9 mouse cellular contexts compared by ENCODE assay signal in genomic region chr19:10469171-10469658, GRCm38 (mm10). TPM values are rescaled to one million over a fixed set of nuclear protein-coding genes. Genes with fewer than 3 reads are reported as not detected.
DNase-seq lines count a peak whose midpoint lies in the region; ATAC-seq and TF ChIP-seq lines count a peak whose summit lies in the region.
"Had no signal": no experiment of that assay in that cellular context is flagged by ENCODE, and none has a peak within 500 bp of the region (broad histone marks: within the 10 kb centered on the region; RNA-seq: fewer than 3 reads in every experiment).

No protein-coding gene starts in this region.

- no peaks in the 10 kb centered on the region for H3K4me1 ChIP-seq in heart, embryonic 11.5 days (ENCODE audit: control insufficient read depth, insufficient read depth, low read length)
- H3K4me1 ChIP-seq in liver, postnatal 0 days (ENCODE audit: insufficient read depth): 0 out of 2 replicates have a peak, but pooled peaks cover 1% of the 10 kb centered on the region
- H3K4me1 ChIP-seq in liver, embryonic 12.5 days: no peaks in the 10 kb centered on the region
- H3K4me1 ChIP-seq: embryonic facial prominence, embryonic 12.5 days had no signal

- H3K27me3 ChIP-seq in heart, embryonic 11.5 days (ENCODE audit: control insufficient read depth, insufficient read depth, low read length): peaks cover 38% of the 10 kb centered on the region
- H3K27me3 ChIP-seq in liver, postnatal 0 days (ENCODE audit: insufficient read depth, low read length): no peaks in the 10 kb centered on the region
- peaks cover 37% of the 10 kb centered on the region for H3K27me3 ChIP-seq in liver, embryonic 12.5 days (replicated peaks)
- H3K27me3 ChIP-seq: embryonic facial prominence, embryonic 12.5 days had no signal

- H3K27ac ChIP-seq in heart, embryonic 11.5 days (ENCODE audit: low read depth, low read length): no peak overlapping the region
- peak overlapping the region; percentile 24; the same call in 1 of the 2 replicates for H3K27ac ChIP-seq in liver, postnatal 0 days (ENCODE audit: low read depth)
- no peak overlapping the region for H3K27ac ChIP-seq in liver, embryonic 12.5 days
- H3K27ac ChIP-seq: embryonic facial prominence, embryonic 12.5 days had no signal

- no peak overlapping the region for H3K9ac ChIP-seq in heart, embryonic 11.5 days (ENCODE audit: low read depth, low read length)
- no peak overlapping the region for H3K9ac ChIP-seq in liver, postnatal 0 days (replicated peaks)
- no peak overlapping the region for H3K9ac ChIP-seq in liver, embryonic 12.5 days
- H3K9ac ChIP-seq: embryonic facial prominence, embryonic 12.5 days had no signal

- DNase-seq in heart, adult 8-10 months (ENCODE audit: low spot score): peak; percentile 25
- peak; percentile 55 for DNase-seq in liver, postnatal 0 days
- DNase-seq in heart, postnatal 4 days: peak; percentile 73
- DNase-seq in retina, postnatal 1 day: peak; percentile 43
- DNase-seq in spleen, postnatal 14 days (ENCODE audit: low spot score in 2 of 2): no peak

- no peak for TF ChIP-seq EP300 in liver, postnatal 0 days (IDR thresholded peaks at IDR 0.05; ENCODE audit: low read depth)

- 30% methylated on average over 8 of the region's 8 CpGs for WGBS in heart, embryonic 11.5 days (ENCODE audit: insufficient replicate concordance)
- WGBS in liver, postnatal 0 days (ENCODE audit: insufficient replicate concordance): 52% methylated on average over 8 of the region's 8 CpGs
- WGBS in liver, embryonic 12.5 days (ENCODE audit: insufficient replicate concordance): 53% methylated on average over 8 of the region's 8 CpGs

- H3K4me3 ChIP-seq in heart, embryonic 11.5 days (ENCODE audit: low read depth, low read length): no peak overlapping the region
- no peak overlapping the region for H3K4me3 ChIP-seq in liver, postnatal 0 days (ENCODE audit: low read depth, low read length)
- H3K4me3 ChIP-seq in liver, embryonic 12.5 days: no peak overlapping the region
- H3K4me3 ChIP-seq: embryonic facial prominence, embryonic 12.5 days had no signal

- H3K9me3 ChIP-seq in heart, embryonic 11.5 days (replicated peaks; ENCODE audit: control insufficient read depth, low read length): no peaks in the 10 kb centered on the region
- H3K9me3 ChIP-seq in liver, postnatal 0 days (ENCODE audit: low read length): no peaks in the 10 kb centered on the region
- no peaks in the 10 kb centered on the region for H3K9me3 ChIP-seq in liver, embryonic 12.5 days (replicated peaks)
- H3K9me3 ChIP-seq: embryonic facial prominence, embryonic 12.5 days had no signal

- H3K36me3 ChIP-seq in heart, embryonic 11.5 days (ENCODE audit: control insufficient read depth, insufficient read depth, low read length): no peaks in the 10 kb centered on the region
- H3K36me3 ChIP-seq in liver, postnatal 0 days (replicated peaks; ENCODE audit: insufficient read depth, low read length): no peaks in the 10 kb centered on the region
- H3K36me3 ChIP-seq in liver, embryonic 12.5 days: no peaks in the 10 kb centered on the region
- H3K36me3 ChIP-seq: embryonic facial prominence, embryonic 12.5 days had no signal

- no peak overlapping the region for H3K4me2 ChIP-seq in heart, embryonic 11.5 days
- H3K4me2 ChIP-seq in liver, postnatal 0 days (ENCODE audit: low read depth, low read length): no peak overlapping the region
- H3K4me2 ChIP-seq in liver, embryonic 12.5 days: no peak overlapping the region
- H3K4me2 ChIP-seq: embryonic facial prominence, embryonic 12.5 days had no signal

- no peak for TF ChIP-seq CTCF in liver, postnatal 0 days (IDR thresholded peaks at IDR 0.05; ENCODE audit: low read depth)

- ATAC-seq in heart, embryonic 11.5 days (replicated peaks; ENCODE audit: insufficient number of reproducible peaks, low FRiP score, low TSS enrichment): no peak
- ATAC-seq in liver, postnatal 0 days: peak; percentile 73
- no peak for ATAC-seq in liver, embryonic 12.5 days
- ATAC-seq in erythroid progenitor cell, adult 5-6 weeks (replicated peaks; ENCODE audit: low FRiP score, poor library complexity, severe bottlenecking): no peak

RNA-seq across cellular contexts. Expression of gene Lrrc10b, which starts 11.9 kb away (rescaled TPM):
- 1 to 10 TPM in 2 of 4 experiments, under 1 TPM in 2; 0.38 to 6.4 (median 1.9) TPM for total RNA-seq in heart, adult 8-10 months (2022)
- 0.19 TPM in 1 of 2 replicates, not detected in the other for polyA plus RNA-seq in heart, embryonic 11.5 days (2014; fragmentation: Nextera tagmentation; extraction: Ambion mirVana)
- 0.05 TPM in 1 of 2 replicates, not detected in the other for polyA plus RNA-seq in liver, postnatal 0 days (2015; fragmentation: Nextera tagmentation; extraction: Ambion mirVana)
- polyA plus RNA-seq in liver, embryonic 12.5 days (2016; fragmentation: Nextera tagmentation; extraction: Ambion mirVana): 0.06 and 0.12 TPM in 2 replicates
- total RNA-seq in heart, postnatal 4 days (2021): 1 to 10 TPM; 3.3 to 4.7 TPM
- total RNA-seq in erythroid progenitor cell, adult 5-6 weeks (2015; ENCODE audit: low replicate concordance): not detected in 2 replicates
- total RNA-seq in erythroid progenitor cell, adult 5-6 weeks (2017; ENCODE audit: low replicate concordance): not detected in 2 replicates

RNA-seq across cellular contexts. Expression of gene Ppp1r32, which starts 13.5 kb away (rescaled TPM):
- total RNA-seq in heart, adult 8-10 months (2022): under 1 TPM in 3 of 4 experiments, not detected in 1; 0.22 to 0.38 (median 0.28) TPM
- polyA plus RNA-seq in heart, embryonic 11.5 days (2014; fragmentation: Nextera tagmentation; extraction: Ambion mirVana): not detected in 2 replicates
- 0.11 and 0.15 TPM in 2 replicates for polyA plus RNA-seq in liver, postnatal 0 days (2015; fragmentation: Nextera tagmentation; extraction: Ambion mirVana)
- polyA plus RNA-seq in liver, embryonic 12.5 days (2016; fragmentation: Nextera tagmentation; extraction: Ambion mirVana): not detected in 2 replicates
- total RNA-seq in heart, postnatal 4 days (2021): under 1 TPM; 0.52 to 0.77 TPM
- not detected in 2 replicates for total RNA-seq in erythroid progenitor cell, adult 5-6 weeks (2015; ENCODE audit: low replicate concordance)
- 1.4 TPM in 1 of 2 replicates, not detected in the other for total RNA-seq in erythroid progenitor cell, adult 5-6 weeks (2017; ENCODE audit: low replicate concordance)

RNA-seq across cellular contexts. Expression of gene Cpsf7, which starts 55.9 kb away (rescaled TPM):
- total RNA-seq in heart, adult 8-10 months (2022): 10 to 100 TPM; 19.5 to 23.3 (median 21.8) TPM
- 39.3 and 41.2 TPM in 2 replicates for polyA plus RNA-seq in heart, embryonic 11.5 days (2014; fragmentation: Nextera tagmentation; extraction: Ambion mirVana)
- 8.5 and 9.1 TPM in 2 replicates for polyA plus RNA-seq in liver, postnatal 0 days (2015; fragmentation: Nextera tagmentation; extraction: Ambion mirVana)
- polyA plus RNA-seq in liver, embryonic 12.5 days (2016; fragmentation: Nextera tagmentation; extraction: Ambion mirVana): 19.6 and 20.5 TPM in 2 replicates
- total RNA-seq in heart, postnatal 4 days (2021): 10 to 100 TPM; 50.0 to 52.9 TPM
- 73.4 and 91.5 TPM in 2 replicates for total RNA-seq in erythroid progenitor cell, adult 5-6 weeks (2015; ENCODE audit: low replicate concordance)
- total RNA-seq in erythroid progenitor cell, adult 5-6 weeks (2017; ENCODE audit: low replicate concordance): 63.5 and 75.6 TPM in 2 replicates

RNA-seq across cellular contexts. Expression of gene Sdhaf2, which starts 56.7 kb away (rescaled TPM):
- total RNA-seq in heart, adult 8-10 months (2022): 10 to 100 TPM; 70.8 to 93.2 (median 82.9) TPM
- 51.7 and 62.6 TPM in 2 replicates for polyA plus RNA-seq in heart, embryonic 11.5 days (2014; fragmentation: Nextera tagmentation; extraction: Ambion mirVana)
- 23.6 and 25.4 TPM in 2 replicates for polyA plus RNA-seq in liver, postnatal 0 days (2015; fragmentation: Nextera tagmentation; extraction: Ambion mirVana)
- polyA plus RNA-seq in liver, embryonic 12.5 days (2016; fragmentation: Nextera tagmentation; extraction: Ambion mirVana): 38.0 and 40.8 TPM in 2 replicates
- total RNA-seq in heart, postnatal 4 days (2021): 10 to 100 TPM; 54.2 to 56.5 TPM
- total RNA-seq in erythroid progenitor cell, adult 5-6 weeks (2015; ENCODE audit: low replicate concordance): 28.1 and 46.1 TPM in 2 replicates
- total RNA-seq in erythroid progenitor cell, adult 5-6 weeks (2017; ENCODE audit: low replicate concordance): 30.5 and 34.8 TPM in 2 replicates

Comparison
In these comparisons a context has a peak if more than half of its experiments do, and no peak if none do; other contexts are left out.
1. DNase-seq: peak in heart, adult 8-10 months (single experiment), liver, postnatal 0 days (single experiment), heart, postnatal 4 days (single experiment) and retina, postnatal 1 day (single experiment); none in spleen, postnatal 14 days (0 of 2).